Mouse (Mus musculus) layer of hippocampus, adult 9-10 months (tissue): ENCODE measurements at regions not wholly inside any gene's neighbourhood (a gene's known extent, or its start where the extent isn't known, plus 50 kb on each side); places are given as distances from the start of the nearest gene placed in this dataset.
A peak's percentile ranks its signal among the peaks of the same experiment; 100 is the strongest.
"Not testable (repeated sequence)": the region's sequence is repeated elsewhere in the genome, so short reads cannot be mapped to it uniquely, and the experiment has no call there.

Source experiments
- DNase-seq: peaks from one replicate; pipeline ENCODE4 v3.0.0; 2022; ENCODE audit warnings: low spot score

DNA sequence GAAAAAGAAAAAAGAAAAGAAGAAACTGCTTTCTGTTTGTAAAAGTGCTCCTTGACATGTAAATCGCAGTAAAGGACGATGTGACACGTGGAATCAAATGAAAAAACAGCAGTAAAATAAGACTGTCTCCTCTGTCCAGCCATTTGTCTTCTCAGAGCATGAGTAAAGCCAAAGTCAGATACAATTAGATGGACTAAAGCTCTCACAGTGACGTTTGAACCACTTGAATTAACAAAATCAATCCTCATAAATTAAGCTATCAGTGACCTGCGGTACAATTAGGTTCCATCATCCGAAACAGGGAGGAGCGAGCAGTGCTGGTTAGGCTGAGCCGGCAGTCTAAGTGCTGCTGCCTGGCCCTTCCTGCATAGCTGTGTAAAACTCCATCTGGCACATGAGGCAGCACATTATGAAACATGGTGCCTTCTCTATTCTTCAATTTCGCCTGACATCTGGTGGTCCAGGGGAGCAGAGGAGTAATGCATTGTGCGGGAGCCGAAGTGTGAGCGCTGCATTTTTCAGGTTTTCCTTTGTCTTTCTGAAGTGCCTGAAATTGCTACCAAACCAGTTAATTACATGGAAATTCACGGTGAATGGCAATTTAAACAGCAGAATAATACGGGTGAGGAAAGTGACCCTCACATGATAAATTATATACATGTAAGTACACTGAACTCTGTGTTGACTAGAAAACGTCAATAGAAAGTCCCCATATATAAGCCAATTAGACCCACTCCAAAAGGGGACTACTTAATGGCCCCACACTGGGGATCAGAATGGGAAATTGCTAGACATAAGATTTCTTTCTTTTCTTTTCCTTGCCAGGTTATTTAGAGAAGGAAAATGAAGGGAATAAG is 118.1 kb downstream of the Mmrn1 start:
- no peak for DNase-seq

DNA sequence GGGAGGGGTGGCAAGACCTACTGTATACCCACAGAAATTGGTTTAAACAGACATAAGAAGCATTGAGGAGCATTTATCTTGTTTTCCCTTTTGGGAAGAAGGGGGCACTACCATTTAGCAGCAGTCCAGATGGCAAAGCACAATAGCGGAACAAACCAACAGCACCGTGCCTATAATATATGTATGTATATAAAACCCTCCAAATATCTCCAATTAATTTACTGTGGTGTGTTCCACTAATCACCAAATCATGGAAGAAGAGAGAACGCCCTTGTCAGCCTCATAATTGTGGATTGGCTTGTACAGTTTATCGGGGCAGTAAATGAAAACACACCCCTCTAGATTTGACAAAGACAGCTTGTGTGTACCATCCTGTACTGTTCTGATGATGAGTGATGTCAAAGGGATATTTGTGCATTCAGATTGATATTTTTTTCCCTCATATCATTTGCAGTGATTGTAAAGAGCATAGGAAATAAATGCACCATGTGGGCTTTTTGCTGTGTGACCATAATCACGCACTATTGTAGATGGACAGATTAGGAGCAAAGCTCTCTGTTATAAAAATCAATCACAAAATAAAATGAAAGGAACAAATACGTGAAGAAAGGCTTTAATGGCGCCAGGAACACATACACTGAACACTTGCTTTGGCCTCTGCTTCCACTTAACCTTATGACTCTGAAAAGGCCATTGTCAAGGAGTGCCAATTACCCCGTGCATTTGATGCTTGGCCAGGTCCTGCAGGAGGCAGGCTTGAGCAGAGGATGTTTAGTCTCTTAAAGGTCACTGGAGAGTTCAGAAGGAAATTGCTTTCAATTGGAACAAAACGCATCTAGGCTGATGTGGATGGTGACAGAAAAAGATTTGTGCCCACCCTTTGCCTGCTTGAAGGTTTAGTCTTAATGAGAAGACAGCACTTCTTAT is 119.0 kb downstream of the Mmrn1 start:
- DNase-seq: no peak

DNA sequence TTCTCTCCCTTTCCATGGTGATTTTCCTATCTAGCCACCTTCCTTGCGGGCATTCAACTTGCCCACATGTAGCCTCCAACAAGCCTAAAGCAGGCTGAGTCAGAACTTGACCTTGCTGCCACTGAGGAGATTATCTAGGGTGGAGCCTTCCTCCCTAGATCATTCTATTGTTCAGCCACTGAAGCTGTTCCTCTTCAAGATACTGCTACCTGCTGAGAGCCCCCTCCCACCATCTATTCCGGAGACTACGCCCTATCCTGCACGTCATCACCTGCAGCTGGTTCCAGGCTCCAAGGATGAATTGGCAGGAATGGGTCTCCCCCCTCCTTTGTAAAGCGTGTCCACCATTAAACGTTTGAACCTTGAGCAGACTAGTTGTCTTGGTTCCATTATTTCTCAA is 122.9 kb downstream of the Mmrn1 start:
- DNase-seq: not testable (repeated sequence)

DNA sequence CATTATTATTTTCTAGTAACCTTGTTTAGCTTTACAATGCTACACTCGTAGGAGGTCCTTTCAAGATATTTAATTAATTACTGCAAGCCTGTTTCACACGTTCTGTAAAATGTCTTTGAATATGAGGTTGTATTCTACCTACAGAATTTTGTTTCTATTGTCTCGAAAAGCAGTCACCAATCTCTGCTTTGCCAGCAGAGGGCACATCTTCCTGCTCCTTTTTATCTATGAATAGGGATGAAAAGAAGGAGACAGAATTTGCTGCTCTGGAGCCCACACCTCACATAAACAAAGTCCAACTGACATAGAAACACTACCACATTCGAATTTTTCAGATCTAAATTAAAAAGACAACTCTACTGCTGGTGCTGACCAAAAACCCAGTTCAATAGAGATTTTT is 117.0 kb upstream of the Ccser1 start:
- DNase-seq: peak; percentile 9

DNA sequence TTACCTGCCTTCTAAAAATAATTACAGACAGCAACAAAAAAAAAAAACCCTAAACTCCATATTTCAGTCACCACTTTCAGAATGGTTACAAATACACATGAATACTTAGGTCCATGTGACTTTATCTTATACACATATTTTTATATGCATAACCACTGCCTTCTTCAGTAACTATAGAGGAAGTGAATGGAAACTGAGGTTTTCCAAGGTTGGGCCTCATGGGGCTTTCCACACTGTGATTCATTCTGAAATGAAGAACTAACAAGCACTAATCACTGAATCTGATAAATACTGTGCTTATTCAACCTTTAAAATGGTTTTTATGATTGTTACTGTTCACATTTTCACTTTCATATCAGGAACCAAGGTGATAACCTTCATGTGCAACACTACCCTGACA is 114.4 kb upstream of the Ccser1 start:
- DNase-seq: no peak

DNA sequence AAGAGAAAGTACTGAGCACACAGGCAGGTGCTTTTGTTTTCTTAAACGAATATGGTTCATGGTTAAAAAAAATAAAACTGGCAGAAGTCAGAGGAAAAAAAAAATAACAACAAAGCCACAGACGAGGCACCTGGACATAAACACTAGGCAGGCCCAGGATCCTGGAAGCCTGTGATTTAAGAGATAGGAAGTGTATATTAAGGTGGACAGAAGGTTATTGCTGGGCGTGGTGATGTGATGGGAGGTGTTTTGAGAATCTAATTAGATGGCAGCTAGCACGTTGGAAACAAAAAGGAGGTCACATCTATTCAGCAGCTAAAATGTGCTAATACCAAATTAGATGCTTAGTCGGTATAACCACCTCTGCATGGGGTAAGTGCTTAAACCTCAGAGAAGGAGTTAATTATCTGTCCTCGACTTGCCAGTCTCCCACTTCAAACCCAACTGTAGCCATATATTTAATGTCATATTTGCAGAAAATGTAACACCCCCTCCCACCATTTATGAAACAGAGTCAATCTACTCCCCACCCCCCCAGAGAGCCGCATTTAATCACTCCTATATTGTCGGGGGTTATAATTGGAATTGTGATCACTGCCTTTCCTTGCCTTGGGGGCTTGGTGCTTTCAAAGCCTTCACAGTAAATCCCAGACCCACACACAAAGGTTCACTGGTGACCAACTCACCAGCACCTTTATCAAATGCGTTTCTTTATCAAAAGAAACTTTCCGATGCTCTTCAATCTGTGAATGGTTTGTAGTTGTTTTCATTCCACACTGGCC is 113.4 kb upstream of the Ccser1 start:
- DNase-seq: no peak

DNA sequence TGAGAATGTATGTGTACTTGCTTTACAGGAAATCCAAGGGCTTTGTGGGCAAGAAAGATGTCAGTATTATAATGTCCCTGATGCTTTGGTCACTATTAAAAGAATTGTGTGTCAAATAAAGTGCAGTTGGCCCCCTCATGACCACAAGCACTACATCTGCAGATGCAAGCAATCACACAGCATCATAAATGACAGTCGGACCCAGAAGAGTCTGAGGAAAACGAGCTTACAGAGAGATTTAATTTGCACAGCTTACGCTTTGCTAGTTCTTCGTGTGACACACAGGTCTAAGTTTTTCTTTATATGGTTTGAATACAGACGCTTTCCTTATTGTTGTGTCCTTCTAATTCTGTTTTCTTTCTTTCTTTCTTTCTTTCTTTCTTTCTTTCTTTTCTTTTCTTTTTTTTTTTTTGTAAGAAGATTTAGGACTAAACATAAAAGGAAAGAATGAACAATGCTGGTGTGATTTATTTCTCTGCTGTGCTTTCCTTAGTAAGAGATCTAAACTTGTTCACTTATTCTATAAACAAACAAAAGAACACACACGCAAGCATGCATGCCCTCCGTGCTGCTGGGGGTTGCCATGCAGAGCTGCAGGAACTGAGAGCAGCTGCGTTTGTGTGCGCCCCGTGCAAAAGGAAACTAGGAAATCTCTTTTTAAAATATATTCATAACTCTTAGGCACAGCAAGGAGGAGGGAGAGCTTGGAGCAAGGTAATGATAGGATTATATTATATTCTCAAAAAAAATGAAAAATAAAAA is 112.6 kb upstream of the Ccser1 start:
- DNase-seq: no peak

DNA sequence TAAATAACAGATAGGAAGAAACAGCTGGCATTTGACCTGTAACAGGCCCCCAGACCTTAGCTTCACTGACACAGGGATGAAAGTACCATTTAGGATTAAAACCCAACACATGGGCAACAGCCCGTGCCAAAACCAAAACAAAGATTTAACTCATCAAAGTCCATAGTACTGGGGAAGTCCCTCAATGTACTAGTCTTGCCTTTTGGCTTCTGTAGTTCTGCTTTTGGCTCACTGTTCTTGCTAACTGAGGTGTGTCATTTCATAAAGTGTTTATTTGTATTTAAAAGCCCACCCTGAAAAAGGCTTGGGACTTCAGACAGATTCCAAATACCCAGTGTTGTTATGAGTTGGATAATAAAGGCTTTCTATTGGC is 112.0 kb upstream of the Ccser1 start:
- no peak for DNase-seq

DNA sequence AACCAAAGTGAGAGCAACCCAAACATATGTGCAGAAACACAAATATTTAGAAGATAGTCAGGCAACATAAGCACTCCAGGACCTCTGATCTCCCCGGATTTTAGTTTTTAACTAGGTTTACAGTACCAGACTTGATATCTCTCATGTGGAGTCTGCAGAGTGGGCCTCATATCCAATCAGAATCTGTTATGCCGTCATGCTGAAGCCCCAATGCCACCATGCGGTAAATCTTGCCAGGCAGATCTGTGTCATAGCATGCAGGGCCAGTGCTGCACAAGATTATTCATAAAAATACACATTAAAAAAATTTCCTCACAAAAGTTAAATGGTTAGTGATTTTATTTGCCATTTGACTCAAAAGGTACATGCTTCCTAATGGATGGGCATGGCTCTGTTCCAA is 106.9 kb upstream of the Ccser1 start:
- DNase-seq: no peak

DNA sequence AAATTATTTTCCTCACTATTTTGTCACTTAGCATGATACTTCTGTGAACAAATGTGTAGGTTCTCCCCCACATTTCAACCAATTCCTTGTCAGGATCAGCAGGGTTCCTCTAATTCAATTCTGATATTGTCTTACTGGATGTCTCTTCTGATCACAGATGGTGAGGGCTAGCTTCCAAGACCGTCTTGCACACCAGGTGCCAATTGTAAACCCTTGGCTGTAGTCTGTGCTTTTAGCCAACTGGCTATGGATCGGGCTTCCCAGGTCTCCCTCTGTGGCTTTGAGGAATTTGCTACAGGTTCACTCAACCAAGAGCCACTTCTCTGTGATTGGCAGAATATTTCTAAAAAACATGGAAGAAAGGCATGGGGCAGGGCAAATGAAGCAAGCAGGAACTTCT is 106.3 kb upstream of the Ccser1 start:
- no peak for DNase-seq

DNA sequence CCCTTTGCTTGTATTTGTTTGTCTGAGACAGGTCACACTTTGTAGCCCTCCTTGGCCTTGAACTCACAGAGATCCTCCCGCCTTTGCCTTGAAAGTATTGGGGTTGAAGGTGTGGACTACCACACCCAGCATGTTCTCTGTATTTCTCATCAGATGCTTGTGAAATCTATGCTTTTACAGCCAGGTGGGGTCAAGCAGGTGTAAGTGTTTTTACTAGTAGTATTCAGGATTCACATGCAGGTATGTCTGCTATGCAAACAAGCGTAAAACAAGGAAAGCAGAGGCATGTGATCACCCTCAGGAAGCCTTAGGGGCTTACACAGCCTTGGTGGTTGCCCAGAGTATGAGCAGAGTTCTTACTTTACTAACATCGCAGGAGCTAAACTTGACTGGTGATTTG is 105.4 kb upstream of the Ccser1 start:
- DNase-seq: no peak

DNA sequence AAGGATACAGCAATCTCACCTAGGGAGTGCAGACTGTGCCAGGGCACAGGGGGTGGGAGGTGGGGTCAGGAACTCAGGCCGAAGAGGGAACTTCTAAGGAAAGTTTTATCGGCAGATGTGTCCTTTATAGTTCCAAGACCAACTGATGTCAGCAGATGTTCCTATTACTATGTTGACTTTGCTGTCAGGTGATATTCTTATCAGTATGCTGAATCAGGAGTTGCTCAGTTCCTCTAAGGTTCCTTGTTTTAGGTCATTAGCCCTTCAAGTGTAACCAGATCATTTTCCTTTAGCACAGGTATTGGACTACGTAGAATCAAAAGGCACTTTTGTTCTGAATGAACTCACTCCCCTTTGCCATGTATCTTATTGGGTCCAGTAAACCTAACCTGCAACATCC is 101.6 kb upstream of the Ccser1 start:
- no peak for DNase-seq

DNA sequence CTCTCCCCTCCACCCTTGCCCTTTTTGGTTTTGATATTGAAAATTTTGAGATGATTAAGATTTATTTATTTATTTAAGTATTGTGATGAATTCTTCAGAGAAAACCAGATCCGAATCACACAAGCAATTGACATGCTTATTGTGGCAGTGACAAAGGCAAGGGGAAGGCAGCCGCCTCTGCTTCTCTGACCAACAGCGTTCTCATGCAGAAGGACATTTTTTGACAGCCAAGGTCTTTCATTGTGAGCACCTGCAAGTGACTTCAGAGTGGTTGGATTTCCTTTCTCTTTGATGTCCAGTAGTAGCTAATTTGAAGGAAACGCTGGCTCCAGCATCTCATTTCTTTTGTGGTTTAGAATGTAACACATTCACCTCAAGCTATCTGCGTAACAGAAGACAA is 99.5 kb upstream of the Ccser1 start:
- DNase-seq: no peak

DNA sequence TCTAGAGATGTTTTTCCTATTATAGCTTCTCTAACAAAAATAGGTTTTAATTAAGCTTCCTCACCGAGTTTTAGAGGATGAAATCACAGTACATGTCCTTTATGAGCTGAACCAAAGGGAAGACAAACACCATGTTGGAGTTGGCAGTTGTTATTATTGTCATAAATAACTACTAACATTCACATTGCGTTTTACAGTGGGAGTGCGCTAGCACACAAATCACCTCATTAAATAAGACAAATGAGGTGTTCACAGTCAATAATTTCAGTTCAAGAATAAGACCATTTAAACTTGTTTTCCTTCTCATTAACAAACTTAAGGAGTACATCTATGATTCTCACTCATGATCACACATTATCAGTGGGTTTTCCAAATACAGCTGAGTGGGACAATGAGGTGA is 96.8 kb upstream of the Ccser1 start:
- DNase-seq: no peak

DNA sequence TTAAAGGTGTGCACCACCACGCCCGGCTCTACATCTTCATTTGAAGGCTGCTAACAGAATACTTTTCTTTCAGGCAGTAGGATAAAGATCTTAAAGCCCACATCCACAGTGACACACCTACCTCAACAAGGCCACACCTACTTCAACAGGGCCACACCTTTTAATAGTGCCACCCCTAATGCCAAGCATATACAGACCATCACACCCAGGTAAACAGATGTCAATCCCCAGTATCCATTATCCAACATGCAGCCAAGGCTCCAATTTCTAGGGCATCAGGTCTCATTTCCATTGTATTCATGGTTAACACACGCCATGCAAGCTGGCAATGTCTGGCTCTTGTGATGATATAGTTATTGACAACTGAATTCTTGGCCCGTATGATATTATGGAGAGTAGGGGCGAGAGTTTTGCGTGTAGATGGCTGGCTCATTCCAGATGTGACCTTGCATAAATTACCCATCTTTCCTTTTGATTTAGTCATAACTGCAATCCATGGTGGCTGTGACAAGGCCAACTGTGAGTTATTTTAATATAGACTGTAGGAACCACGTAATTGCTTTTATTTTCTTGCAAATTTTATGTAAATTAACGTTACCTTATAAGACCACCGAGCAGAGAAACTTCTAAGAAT is 80.7 kb upstream of the Ccser1 start:
- DNase-seq: no peak

DNA sequence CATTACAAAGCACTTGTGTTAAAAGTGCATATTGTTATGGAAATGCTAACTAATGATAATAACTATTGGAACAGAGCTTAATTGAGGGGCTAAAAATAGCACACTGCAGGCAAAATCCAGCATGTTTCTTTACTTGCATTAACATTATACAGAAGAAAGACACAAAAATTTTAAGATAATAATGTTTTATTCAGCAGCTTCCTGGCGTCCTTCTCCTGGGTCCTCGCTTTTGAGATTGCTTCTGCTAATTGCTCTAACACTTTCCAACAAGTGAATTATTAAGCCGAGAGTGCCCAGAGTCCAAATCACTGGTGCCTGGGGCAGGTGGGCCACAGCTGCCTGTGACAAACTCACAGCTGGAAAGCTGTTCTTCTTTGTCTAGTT is 80.2 kb upstream of the Ccser1 start:
- no peak for DNase-seq

DNA sequence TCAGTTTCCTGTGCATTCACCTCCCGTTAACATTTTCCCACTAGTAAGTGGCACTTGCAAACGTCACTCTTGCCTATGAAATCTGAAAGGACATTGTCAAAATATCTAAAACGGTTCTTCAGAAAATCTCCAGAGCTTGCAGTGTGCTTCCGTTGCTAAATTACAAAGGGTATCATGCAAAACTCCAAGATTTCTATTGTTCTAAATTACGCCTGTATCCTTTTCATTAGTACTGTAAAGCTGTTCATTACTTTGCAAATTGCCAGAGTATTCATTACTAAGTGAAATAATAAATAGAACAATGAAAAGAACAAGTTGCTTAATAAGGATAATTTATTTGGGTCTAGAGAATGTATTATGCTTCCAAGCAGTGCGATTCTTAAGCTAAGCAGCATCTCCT is 78.2 kb upstream of the Ccser1 start:
- no peak for DNase-seq

DNA sequence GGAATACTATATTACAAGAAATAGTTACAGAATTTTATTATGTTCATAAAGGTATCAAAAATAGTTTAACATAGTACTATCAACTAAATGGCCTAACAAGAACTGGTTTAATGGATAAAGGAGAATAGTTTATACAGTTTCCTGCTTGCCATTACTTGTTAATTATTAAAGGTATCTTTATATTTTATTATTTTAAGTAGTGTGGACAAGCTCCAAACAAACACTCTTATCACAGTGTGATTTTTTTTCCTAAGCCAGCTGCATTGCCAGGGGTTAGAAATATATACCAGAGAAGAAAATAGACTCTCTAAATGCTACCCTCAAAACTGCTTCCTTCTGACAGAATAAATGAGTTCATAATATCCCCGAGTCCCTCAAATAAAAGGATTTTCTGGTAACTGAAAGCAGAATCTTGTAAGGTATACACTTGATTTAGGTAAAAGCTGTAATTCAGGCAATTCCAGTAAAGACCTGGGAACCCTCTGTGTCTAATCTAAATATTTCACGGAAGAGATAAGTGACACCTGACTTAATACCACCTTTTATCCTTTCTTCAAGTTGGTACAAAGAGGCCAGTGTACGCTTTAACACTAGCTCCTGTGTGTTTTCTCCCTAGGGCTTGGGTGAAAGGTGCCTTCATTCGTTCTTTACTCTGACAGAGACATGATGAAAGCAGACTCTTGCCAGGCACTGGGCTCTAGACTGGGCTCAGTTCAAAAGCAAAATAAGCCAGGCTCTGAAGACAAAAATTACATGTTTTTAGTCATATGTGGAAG is 76.5 kb upstream of the Ccser1 start:
- no peak for DNase-seq

DNA sequence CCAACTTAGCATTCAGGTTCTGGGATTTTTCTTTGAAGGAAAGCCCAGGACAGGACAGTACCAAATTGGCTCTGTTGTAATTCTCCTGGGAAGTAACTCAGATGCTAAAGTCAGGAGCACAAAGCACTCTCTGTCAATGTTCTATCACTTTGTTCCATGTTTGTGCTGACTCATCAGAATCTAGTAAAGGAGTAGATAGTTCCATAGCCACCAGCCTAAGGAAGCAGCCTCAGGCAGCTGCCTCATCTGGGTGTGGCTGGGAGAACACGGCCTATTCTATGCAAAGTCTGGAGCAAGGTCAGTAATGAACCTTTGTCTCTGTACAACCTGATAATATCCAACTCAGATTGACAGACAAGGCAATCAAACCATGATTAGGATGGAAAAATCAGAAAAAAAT is 64.9 kb upstream of the Ccser1 start:
- no peak for DNase-seq

DNA sequence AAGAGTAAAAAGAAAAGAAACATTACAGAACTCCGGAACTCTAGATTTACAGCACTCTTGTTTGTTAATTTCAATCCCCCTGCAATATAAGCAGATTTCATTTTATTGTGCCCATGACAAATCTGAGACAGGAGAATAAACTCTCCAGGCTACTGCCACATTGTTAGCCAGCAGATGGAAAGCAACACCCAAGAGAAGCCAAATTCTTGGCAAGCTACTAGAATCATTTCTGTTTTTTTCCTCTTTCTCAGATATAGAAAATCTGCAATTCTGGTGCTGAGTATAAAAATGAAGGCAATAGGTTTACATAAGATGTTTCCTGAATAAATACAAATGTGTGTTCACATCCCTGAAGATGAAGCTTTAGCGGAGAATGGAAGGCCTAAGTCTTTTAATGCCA is 60.5 kb upstream of the Ccser1 start:
- peak; percentile 0 for DNase-seq

DNA sequence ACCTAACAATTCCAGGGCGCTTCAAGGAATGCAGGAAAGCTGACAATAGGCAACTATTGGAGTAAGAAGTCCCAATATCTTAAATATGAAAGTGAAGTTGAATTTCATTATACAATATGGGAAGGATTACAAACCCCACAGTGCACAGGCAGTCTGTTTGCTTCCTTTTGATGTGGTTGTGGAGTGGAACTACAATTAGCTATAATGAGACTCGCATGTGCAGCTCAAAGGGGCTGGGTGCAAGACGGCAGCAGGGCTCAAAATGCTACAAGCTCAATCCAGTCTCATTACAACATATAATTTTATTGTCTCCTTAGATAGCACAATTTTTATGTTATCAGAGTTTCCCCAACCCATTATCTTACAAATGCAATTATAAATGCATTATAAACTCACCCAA is 54.7 kb upstream of the Ccser1 start:
- no peak for DNase-seq
